ENCODE assay signal across 7 mouse cellular contexts in genomic region chr19:45574941-45575631, GRCm38 (mm10). TPM values are rescaled to one million over a fixed set of nuclear protein-coding genes. Genes with fewer than 3 reads are reported as not detected.
DNase-seq lines count a peak whose midpoint lies in the region; ATAC-seq and TF ChIP-seq lines count a peak whose summit lies in the region.

No protein-coding gene starts in this region.

- 50% methylated on average over 19 of the region's 19 CpGs for WGBS in limb, embryonic 11.5 days

- H3K4me1 ChIP-seq in G1E (ENCODE audit: insufficient read depth, low read depth, low read length), result peaks cover 58% of the 10 kb centered on the region
- peaks cover 19% of the 10 kb centered on the region for H3K4me1 ChIP-seq in limb, embryonic 11.5 days (ENCODE audit: control insufficient read depth, insufficient read depth, low read length)

- H3K9me3 ChIP-seq in G1E (replicated peaks), result no peaks in the 10 kb centered on the region
- no peaks in the 10 kb centered on the region for H3K9me3 ChIP-seq in limb, embryonic 11.5 days (ENCODE audit: control insufficient read depth, low read length)

- no peak overlapping the region for H3K4me2 ChIP-seq in limb, embryonic 11.5 days (ENCODE audit: low read depth, severe bottlenecking)

- TF ChIP-seq CTCF in G1E (IDR thresholded peaks at IDR 0.05; ENCODE audit: low read depth, low read length), result no peak

- peaks cover 92% of the 10 kb centered on the region for H3K36me3 ChIP-seq in G1E (replicated peaks)
- peaks cover 2% of the 10 kb centered on the region; the same call in 1 of the 2 replicates for H3K36me3 ChIP-seq in limb, embryonic 11.5 days (ENCODE audit: control insufficient read depth, insufficient read depth, low read length)

- no peak overlapping the region; the same call in 1 of the 2 replicates for H3K4me3 ChIP-seq in G1E (ENCODE audit: low read depth, low read length)
- no peak overlapping the region for H3K4me3 ChIP-seq in limb, embryonic 11.5 days (ENCODE audit: low read depth, low read length)

- no peak overlapping the region for H3K27ac ChIP-seq in limb, embryonic 11.5 days (replicated peaks; ENCODE audit: low read depth, low read length)

- peak; percentile 17; the same call in 1 of the 2 replicates for ATAC-seq in G1E (ENCODE audit: extremely low read depth, insufficient number of reproducible peaks, low FRiP score, poor library complexity, severe bottlenecking)
- ATAC-seq in limb, embryonic 11.5 days (ENCODE audit: insufficient number of reproducible peaks, low FRiP score, low TSS enrichment, low read depth), result no peak
- ATAC-seq in monocyte, adult 5-6 weeks (replicated peaks; ENCODE audit: insufficient number of reproducible peaks, low FRiP score, low TSS enrichment, poor library complexity, severe bottlenecking), result peak; percentile 24; the same call in 1 of the 2 replicates

- H3K27me3 ChIP-seq in G1E (ENCODE audit: insufficient read depth, low read length), result no peaks in the 10 kb centered on the region
- H3K27me3 ChIP-seq in limb, embryonic 11.5 days (ENCODE audit: control insufficient read depth, insufficient read depth, low read length), result no peaks in the 10 kb centered on the region

- peak; percentile 69 for DNase-seq in CD4-positive, CD25-positive, alpha-beta regulatory T cell, adult 2 months (ENCODE audit: low read depth, low spot score)
- DNase-seq in G1E (ENCODE audit: low spot score), result no peak
- no peak for DNase-seq in limb, embryonic 11.5 days (ENCODE audit: low spot score)
- DNase-seq in ovary, postnatal 14 days (ENCODE audit: low spot score), result no peak
- DNase-seq in frontal cortex, postnatal 14 days (ENCODE audit: low spot score in 2 of 2), result no peak
- no peak for DNase-seq in Muller cell, postnatal 12 days (ENCODE audit: inconsistent ontology term)

- H3K9ac ChIP-seq in limb, embryonic 11.5 days (ENCODE audit: low read length), result peak overlapping the region; percentile 1; the same call in 1 of the 2 replicates

RNA-seq across cellular contexts. Expression of gene Gm17018, which starts 14.7 kb away (rescaled TPM):
- total RNA-seq in G1E (2014; fragmentation: Nextera tagmentation) (11.4 and 13.0 TPM in 2 replicates), G1E (2017) (22.6 and 28.4 TPM in 2 replicates)
- 19.5 and 27.2 TPM in 2 replicates for polyA plus RNA-seq in G1E (2012)
- 51.6 and 52.0 TPM in 2 replicates for polyA plus RNA-seq in limb, embryonic 11.5 days (2014; fragmentation: Nextera tagmentation; extraction: Ambion mirVana)
- 16.6 to 18.7 TPM (median 16.9 TPM) in 3 replicates for total RNA-seq in monocyte, adult 5-6 weeks (2017)

RNA-seq across cellular contexts. Expression of gene Poll, which starts 14.8 kb away (rescaled TPM):
- total RNA-seq in G1E (2014; fragmentation: Nextera tagmentation) (7.6 TPM in 2 replicates), G1E (2017) (9.4 and 10.2 TPM in 2 replicates)
- polyA plus RNA-seq in G1E (2012), result 14.0 and 15.9 TPM in 2 replicates
- 19.7 and 21.4 TPM in 2 replicates for polyA plus RNA-seq in limb, embryonic 11.5 days (2014; fragmentation: Nextera tagmentation; extraction: Ambion mirVana)
- 4.7 to 6.3 TPM (median 5.7 TPM) in 3 replicates for total RNA-seq in monocyte, adult 5-6 weeks (2017)
